Mouse (Mus musculus): ENCODE results near the gene Atxn1l. TPM values are rescaled to one million over a fixed set of nuclear protein-coding genes. Genes with fewer than 3 reads are reported as not detected.

Atxn1l gene
- polyA plus RNA-seq, 1 experiment from 2014 or later: 2.1 TPM

GRCm38 (mm10) chr8:109731012-109731411 lies 6.5 kb downstream of the Atxn1l start:
- WGBS (ENCODE audit: insufficient replicate concordance): 74% methylated on average over 3 of the region's 3 CpGs
- no peak for ATAC-seq (ENCODE audit: insufficient read depth)
- peaks cover 4% of the 10 kb centered on the region for H3K4me1 ChIP-seq (replicated peaks)
- H3K9me3 ChIP-seq (replicated peaks): no peaks in the 10 kb centered on the region
- H3K4me2 ChIP-seq: no peak overlapping the region
- no peaks in the 10 kb centered on the region for H3K27me3 ChIP-seq
- H3K4me3 ChIP-seq (replicated peaks): no peak overlapping the region
- peaks cover 38% of the 10 kb centered on the region for H3K36me3 ChIP-seq (replicated peaks)
- no peak overlapping the region for H3K27ac ChIP-seq (replicated peaks)
- no peak overlapping the region for H3K9ac ChIP-seq

- 70% methylated on average over 3 of the region's 3 CpGs for WGBS (ENCODE audit: insufficient replicate concordance)
- Histone ChIP-seq H3K27me3 (no peaks in the 10 kb centered on the region), H3K9me3 (replicated peaks) (no peaks in the 10 kb centered on the region), H3K36me3 (replicated peaks) (peaks cover 53% of the 10 kb centered on the region), H3K4me3 (replicated peaks) (no peak overlapping the region), H3K27ac (replicated peaks) (no peak overlapping the region), H3K9ac (no peak overlapping the region), H3K4me2 (no peak overlapping the region), H3K4me1 (replicated peaks) (no peaks in the 10 kb centered on the region)
- ATAC-seq (ENCODE audit: insufficient read depth): no peak
These were observed 12.4 kb downstream of the Atxn1l start for GRCm38 (mm10) chr8:109725106-109725505.

GRCm38 (mm10) chr8:109714961-109715360 lies 22.6 kb downstream of the Atxn1l start:
- WGBS (ENCODE audit: insufficient replicate concordance): 69% methylated on average over 5 of the region's 5 CpGs
- H3K27ac ChIP-seq (replicated peaks): no peak overlapping the region
- H3K9ac ChIP-seq: no peak overlapping the region
- no peak overlapping the region for H3K4me3 ChIP-seq (replicated peaks)
- H3K36me3 ChIP-seq (replicated peaks): peaks cover 84% of the 10 kb centered on the region
- no peaks in the 10 kb centered on the region for H3K27me3 ChIP-seq
- H3K4me2 ChIP-seq: no peak overlapping the region
- ATAC-seq (ENCODE audit: insufficient read depth): no peak
- H3K9me3 ChIP-seq (replicated peaks): no peaks in the 10 kb centered on the region
- H3K4me1 ChIP-seq (replicated peaks): no peaks in the 10 kb centered on the region

DNA sequence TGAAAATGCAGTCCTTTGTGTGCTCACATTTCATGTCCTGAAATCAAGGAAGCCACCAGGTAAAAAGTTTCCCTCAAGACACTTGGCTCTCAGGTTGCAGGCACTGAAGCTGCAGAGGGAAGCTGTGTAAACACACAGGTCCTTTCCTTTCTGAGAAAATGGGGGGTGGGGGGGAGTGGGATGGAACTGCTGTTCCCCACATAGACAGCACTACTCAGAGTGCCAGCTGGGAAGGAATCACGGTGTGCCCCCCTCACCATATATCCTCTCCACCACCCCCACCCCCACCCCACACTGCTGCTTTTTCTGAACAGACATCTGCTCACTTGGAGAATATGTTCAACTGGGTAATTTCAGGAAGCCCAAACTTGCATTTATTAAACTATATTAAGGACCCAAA lies 25.0 kb downstream of the Atxn1l start:
- no peak overlapping the region for H3K9ac ChIP-seq

DNA sequence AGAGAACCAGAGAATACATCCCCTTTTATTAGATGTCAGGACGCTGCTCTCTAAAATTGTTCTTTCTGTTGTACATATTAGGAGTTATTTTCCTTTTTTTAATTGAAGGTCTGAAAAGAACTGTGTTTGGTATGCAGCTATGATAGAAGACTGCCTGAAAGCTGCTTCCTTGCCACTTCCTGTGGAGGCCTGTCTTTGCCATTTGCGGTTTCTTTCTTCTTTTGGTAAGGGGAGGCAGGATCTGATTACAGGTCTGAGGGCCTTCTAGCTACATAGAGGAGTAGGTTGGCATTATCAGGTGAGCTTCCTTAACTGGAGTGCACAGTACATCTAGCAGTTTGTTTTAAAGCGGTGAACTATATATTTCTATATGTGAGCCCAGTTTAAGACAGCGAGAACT lies 29.6 kb downstream of the Atxn1l start:
- Histone ChIP-seq H3K4me1 (replicated peaks) (peaks cover 33% of the 10 kb centered on the region), H3K27ac (replicated peaks) (no peak overlapping the region), H3K9ac (no peak overlapping the region), H3K27me3 (peaks cover 13% of the 10 kb centered on the region), H3K4me2 (no peak overlapping the region), H3K9me3 (replicated peaks) (no peaks in the 10 kb centered on the region), H3K4me3 (replicated peaks) (no peak overlapping the region), H3K36me3 (replicated peaks) (peaks cover 46% of the 10 kb centered on the region)
- ATAC-seq (ENCODE audit: insufficient read depth): no peak
- WGBS (ENCODE audit: insufficient replicate concordance): 69% methylated on average over 4 of the region's 4 CpGs

More for the DNA sequence above, 25.0 kb downstream of the Atxn1l start:
- Histone ChIP-seq H3K4me1 (replicated peaks) (peaks cover 8% of the 10 kb centered on the region; the same call in 1 of the 2 replicates), H3K4me2 (no peak overlapping the region), H3K4me3 (replicated peaks) (no peak overlapping the region), H3K36me3 (replicated peaks) (peaks cover 80% of the 10 kb centered on the region), H3K9me3 (replicated peaks) (no peaks in the 10 kb centered on the region), H3K27me3 (no peaks in the 10 kb centered on the region), H3K27ac (replicated peaks) (no peak overlapping the region)
- WGBS (ENCODE audit: insufficient replicate concordance): 86% methylated on average over 1 of the region's 1 CpGs
- no peak for ATAC-seq (ENCODE audit: insufficient read depth)

DNA sequence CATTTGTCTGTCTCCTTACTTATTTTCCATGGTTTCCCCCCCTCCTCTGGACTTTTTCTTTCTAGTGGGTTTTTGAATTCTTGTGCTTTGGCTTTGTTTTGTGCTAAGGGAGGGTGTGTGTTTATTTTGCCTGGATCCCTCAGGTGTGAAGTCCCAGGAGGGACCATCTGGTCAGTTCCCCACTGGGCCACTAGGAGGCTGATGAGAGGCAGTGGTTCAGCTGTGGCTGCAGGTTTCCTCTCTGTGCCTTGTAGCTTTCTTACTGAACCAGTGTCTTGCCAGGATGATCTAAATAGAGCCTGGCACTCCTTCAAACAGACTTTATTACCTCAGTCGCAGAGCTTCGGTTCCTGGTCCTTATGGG lies 30.7 kb downstream of the Atxn1l start:
- peak overlapping the region; percentile 96; the same call in 1 of the 2 replicates for H3K9ac ChIP-seq
- peak overlapping the region; percentile 87 for H3K4me3 ChIP-seq (replicated peaks)
- H3K9me3 ChIP-seq (replicated peaks): no peaks in the 10 kb centered on the region
- peaks cover 37% of the 10 kb centered on the region for H3K36me3 ChIP-seq (replicated peaks)
- H3K4me1 ChIP-seq (replicated peaks): peaks cover 33% of the 10 kb centered on the region
- WGBS (ENCODE audit: insufficient replicate concordance): 12% methylated on average over 2 of the region's 2 CpGs
- peaks cover 23% of the 10 kb centered on the region for H3K27me3 ChIP-seq
- 0 out of 2 replicates have a peak, but pooled peaks have one; percentile 16 for ATAC-seq (ENCODE audit: insufficient read depth)
- H3K4me2 ChIP-seq: peak overlapping the region; percentile 98
- 0 out of 2 replicates have a peak overlapping the region, but pooled peaks have one; percentile 65 for H3K27ac ChIP-seq (replicated peaks)

DNA sequence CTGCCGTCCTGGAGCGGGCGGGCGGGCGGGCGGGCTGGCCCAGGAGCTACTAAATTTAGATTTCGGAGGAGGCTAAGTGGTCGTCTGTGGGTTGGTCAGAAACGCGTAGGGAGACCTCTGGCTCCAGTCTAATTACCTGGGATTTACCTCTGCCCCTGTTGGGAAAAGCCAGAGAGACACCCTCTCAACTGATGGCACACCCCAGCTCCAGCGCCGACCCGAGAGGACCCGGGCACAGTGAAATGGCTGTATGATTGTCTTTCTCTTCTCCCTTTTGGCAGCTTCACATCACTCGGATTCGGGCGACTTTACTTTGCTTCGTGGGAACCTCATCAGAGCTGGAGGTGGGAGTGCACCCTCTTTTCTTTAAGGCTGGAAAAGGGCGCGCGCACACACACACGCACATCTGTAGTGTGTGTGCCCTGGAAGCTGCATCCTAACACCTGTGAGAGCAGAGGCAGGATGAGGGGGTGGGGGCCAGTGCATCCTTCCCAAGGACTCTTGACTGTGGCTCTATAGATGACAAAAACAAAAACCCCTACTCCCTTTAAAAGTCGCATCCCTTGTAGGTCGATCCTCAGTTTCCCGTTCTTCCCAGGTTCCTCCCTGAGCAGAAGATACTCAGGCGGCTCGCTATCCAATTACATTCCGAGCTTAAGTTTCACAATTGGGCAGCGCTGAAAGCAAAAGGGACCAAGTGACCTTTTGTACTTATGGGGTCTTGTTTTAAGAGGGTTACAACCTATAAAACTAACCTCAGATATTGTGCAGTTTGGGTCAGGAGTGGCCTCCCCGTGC lies 31.3 kb downstream of the Atxn1l start:
- peaks cover 32% of the 10 kb centered on the region for H3K36me3 ChIP-seq (replicated peaks)
- ATAC-seq (ENCODE audit: insufficient read depth): peak; percentile 8
- peaks cover 33% of the 10 kb centered on the region for H3K4me1 ChIP-seq (replicated peaks)
- H3K27me3 ChIP-seq: peaks cover 23% of the 10 kb centered on the region
- peak overlapping the region; percentile 65 for H3K27ac ChIP-seq (replicated peaks)
- H3K9ac ChIP-seq: peak overlapping the region; percentile 96
- H3K4me2 ChIP-seq: peak overlapping the region; percentile 98
- H3K9me3 ChIP-seq (replicated peaks): no peaks in the 10 kb centered on the region
- peak overlapping the region; percentile 87 for H3K4me3 ChIP-seq (replicated peaks)
- 3% methylated on average over 30 of the region's 30 CpGs for WGBS (ENCODE audit: insufficient replicate concordance)

- Histone ChIP-seq H3K27ac (replicated peaks) (peak within 1 kb of the TSS; percentile 92), H3K9ac (peak within 1 kb of the TSS; percentile 96), H3K9me3 (replicated peaks) (no peaks in the 10 kb centered on the region), H3K4me3 (replicated peaks) (peak within 1 kb of the TSS; percentile 87), H3K27me3 (peaks cover 28% of the 10 kb centered on the region), H3K4me1 (replicated peaks) (peaks cover 33% of the 10 kb centered on the region), H3K4me2 (peak within 1 kb of the TSS; percentile 98), H3K36me3 (replicated peaks) (peaks cover 24% of the 10 kb centered on the region)
- peak; percentile 93 for ATAC-seq (ENCODE audit: insufficient read depth)
- under 1% methylated on average over 91 of the region's 100 CpGs for WGBS (ENCODE audit: insufficient replicate concordance)
These were observed 32.0 kb downstream of the Atxn1l start, which contains the start of gene Zfp821 for GRCm38 (mm10) chr8:109705320-109706075. TSS of gene Zfp821 (plus strand) at chr8:109705546.

DNA sequence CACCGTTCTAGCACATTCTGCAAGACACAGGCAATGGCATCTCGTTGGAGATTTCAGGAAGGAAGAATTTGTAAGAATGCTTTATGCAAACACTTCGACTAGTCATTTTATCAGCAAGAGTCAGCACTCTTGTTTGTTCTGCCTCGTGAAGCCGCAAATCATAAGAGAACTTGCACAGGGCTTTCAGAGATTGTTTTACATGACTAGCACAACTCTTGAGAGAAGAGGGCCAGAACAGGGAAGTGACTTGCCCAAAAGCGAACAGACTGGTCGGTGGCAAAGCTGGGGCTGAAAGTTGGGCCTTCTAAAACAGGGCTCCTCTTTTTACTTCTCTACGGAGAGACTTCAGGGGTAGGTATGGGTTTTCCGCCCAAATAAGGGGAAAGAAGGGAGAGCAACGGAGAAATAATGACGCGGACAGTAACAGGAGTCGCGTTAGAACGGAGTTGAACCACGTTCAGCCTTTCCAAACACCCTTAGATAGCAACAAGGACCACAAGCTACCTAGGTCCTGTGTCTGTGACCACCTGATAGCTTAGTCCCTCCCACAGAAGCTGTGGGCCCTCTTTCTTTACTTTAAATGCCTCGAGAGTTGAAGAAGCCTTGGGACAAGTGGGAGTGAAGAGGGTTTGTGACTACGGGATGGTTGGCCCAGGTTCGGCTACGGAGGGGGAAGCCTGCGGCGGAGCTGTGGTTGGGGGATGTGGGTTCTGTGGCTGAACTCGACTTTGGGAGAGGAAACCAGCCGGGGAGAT lies 32.8 kb downstream of the Atxn1l start:
- Histone ChIP-seq H3K36me3 (replicated peaks) (peaks cover 16% of the 10 kb centered on the region), H3K4me1 (replicated peaks) (peaks cover 33% of the 10 kb centered on the region), H3K4me2 (peak overlapping the region; percentile 98), H3K27ac (replicated peaks) (peak overlapping the region; percentile 83), H3K27me3 (peaks cover 30% of the 10 kb centered on the region), H3K4me3 (replicated peaks) (peak overlapping the region; percentile 87), H3K9me3 (replicated peaks) (no peaks in the 10 kb centered on the region), H3K9ac (peak overlapping the region; percentile 57)
- 3% methylated on average over 24 of the region's 24 CpGs for WGBS (ENCODE audit: insufficient replicate concordance)
- peak; percentile 27 for ATAC-seq (ENCODE audit: insufficient read depth)

DNA sequence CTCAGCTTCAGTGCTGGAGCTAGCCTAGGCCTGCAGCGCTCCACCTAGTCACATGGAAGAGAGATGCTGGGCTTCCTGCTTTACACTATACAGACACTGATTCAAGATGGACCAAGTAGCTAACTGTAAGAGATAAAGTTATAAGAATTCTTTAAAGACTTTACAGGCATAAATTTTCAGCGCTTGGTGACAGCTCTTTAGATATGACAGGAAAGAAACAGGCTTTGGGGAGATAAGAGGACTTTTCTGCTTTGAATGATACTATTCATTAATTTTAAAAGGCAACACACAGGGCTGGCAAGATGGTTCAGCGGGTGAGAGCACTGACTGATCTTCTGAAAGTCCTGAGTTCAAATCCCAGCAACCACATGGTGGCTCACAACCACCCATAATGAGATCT lies 39.1 kb downstream of the Atxn1l start:
- Histone ChIP-seq H3K4me3 (replicated peaks) (no peak overlapping the region), H3K36me3 (replicated peaks) (no peaks in the 10 kb centered on the region), H3K27ac (replicated peaks) (no peak overlapping the region), H3K4me2 (no peak overlapping the region), H3K4me1 (replicated peaks) (peaks cover 9% of the 10 kb centered on the region), H3K27me3 (peaks cover 23% of the 10 kb centered on the region), H3K9ac (no peak overlapping the region), H3K9me3 (replicated peaks) (no peaks in the 10 kb centered on the region)
- 51% methylated on average over 3 of the region's 3 CpGs for WGBS (ENCODE audit: insufficient replicate concordance)
- ATAC-seq (ENCODE audit: insufficient read depth): no peak

Data from liver, embryonic 15.5 days (tissue).